Mouse (Mus musculus): Measurements from ENCODE around the gene Tecr. TPM values are rescaled to one million over a fixed set of nuclear protein-coding genes. Genes with fewer than 3 reads are reported as not detected.

Tecr gene
- total and polyA plus RNA-seq, 3 experiments, result 111 to 199 (median 171) TPM

GRCm38 (mm10) chr8:83616625-83617024, 8.9 kb upstream of the Tecr start:
- Histone ChIP-seq H3K36me3 (replicated peaks in 1 of 2; ENCODE audit: control insufficient read depth in 1 of 2, insufficient read depth in 1 of 2, low read length in 1 of 2) (peaks cover 13 to 22% of the 10 kb centered on the region in 2 experiments), H3K27ac (ENCODE audit: insufficient read depth, low read depth) (no peak overlapping the region), H3K4me2 (ENCODE audit: insufficient read depth, low read depth, poor library complexity, severe bottlenecking) (no peak overlapping the region), H3K27me3 (replicated peaks) (no peaks in the 10 kb centered on the region), H3K4me3 (replicated peaks in 1 of 3; ENCODE audit: low read depth in 2 of 3, low read length in 2 of 3, poor library complexity in 1 of 3) (no peak overlapping the region), H3K9ac (ENCODE audit: insufficient read depth, low read depth) (no peak overlapping the region), H3K4me1 (ENCODE audit: control insufficient read depth in 1 of 2, insufficient read depth in 2 of 2) (peaks cover 2 to 16% of the 10 kb centered on the region in 2 experiments; a peak in 3 of 4 replicates), H3K79me2 (replicated peaks; ENCODE audit: control insufficient read depth, extremely low read depth, insufficient read depth, poor library complexity, severe bottlenecking) (no peaks in the 10 kb centered on the region), H3K9me3 (replicated peaks; ENCODE audit: low read length) (peaks cover 2% of the 10 kb centered on the region)
- in situ Hi-C loops (cut with MboI; ENCODE audit: low pct_ligation_motif_present, low pct_unique_long_range_greater_than_20kb, low sequenced_read_pairs) (no loop called here), dilution Hi-C loops (cut with MboI; ENCODE audit: extremely low pct_ligation_motif_present, extremely low pct_unique_long_range_greater_than_20kb, low sequenced_read_pairs) (no loop called here)
- TF ChIP-seq POLR2AphosphoS2 (IDR thresholded peaks at IDR 0.05; ENCODE audit: low read depth, low read length) (no peak), UBTF (IDR thresholded peaks at IDR 0.05; ENCODE audit: low read depth, low read length) (no peak), TCF12 (IDR thresholded peaks at IDR 0.05; ENCODE audit: low read depth, low read length) (no peak), ZKSCAN1 (IDR thresholded peaks at IDR 0.05; ENCODE audit: borderline replicate concordance, low read depth, low read length) (no peak), MEF2A (IDR thresholded peaks at IDR 0.05; ENCODE audit: borderline replicate concordance, low read depth, low read length) (no peak), ZNF384 (IDR thresholded peaks at IDR 0.05; ENCODE audit: low read depth, low read length) (no peak)
- DNase-seq (ENCODE audit: extremely low read depth), result no peak

GRCm38 (mm10) chr8:83613695-83614094, 5.9 kb upstream of the Tecr start:
- TF ChIP-seq EP300 (IDR thresholded peaks at IDR 0.05; ENCODE audit: low read length) (no peak), SIN3A (IDR thresholded peaks at IDR 0.05; ENCODE audit: low read length) (no peak), ELF1 (IDR thresholded peaks at IDR 0.05; ENCODE audit: low read depth, low read length) (no peak), GABPA (IDR thresholded peaks at IDR 0.05; ENCODE audit: insufficient replicate concordance, low read depth, low read length) (no peak), ZC3H11A (IDR thresholded peaks at IDR 0.05; ENCODE audit: low read depth, low read length) (no peak), USF1 (IDR thresholded peaks at IDR 0.05; ENCODE audit: low read depth, low read length) (no peak), TBP (conservative IDR thresholded peaks at IDR 0.05; ENCODE audit: low read depth, low read length) (no peak), HCFC1 (IDR thresholded peaks at IDR 0.05; ENCODE audit: low read depth, low read length) (no peak), PAX5 (IDR thresholded peaks at IDR 0.05; ENCODE audit: low read length) (no peak), ZKSCAN1 (IDR thresholded peaks at IDR 0.05; ENCODE audit: borderline replicate concordance, low read depth, low read length) (no peak)
- no peak overlapping the region for H3K4me3 ChIP-seq (replicated peaks in 1 of 3; ENCODE audit: low read depth in 2 of 3, low read length in 2 of 3, poor library complexity in 1 of 3)
- peaks cover 2% of the 10 kb centered on the region for H3K9me3 ChIP-seq (replicated peaks; ENCODE audit: low read length)
- H3K27ac ChIP-seq (ENCODE audit: insufficient read depth, low read depth), result no peak overlapping the region
- H3K4me1 ChIP-seq (ENCODE audit: control insufficient read depth in 1 of 2, insufficient read depth in 2 of 2), result peaks cover 3 to 29% of the 10 kb centered on the region in 2 experiments; a peak in 3 of 4 replicates
- no peak for DNase-seq (ENCODE audit: extremely low read depth)
- dilution Hi-C loops (cut with MboI; ENCODE audit: extremely low pct_ligation_motif_present, extremely low pct_unique_long_range_greater_than_20kb, low sequenced_read_pairs) (no loop called here), in situ Hi-C loops (cut with MboI; ENCODE audit: low pct_ligation_motif_present, low pct_unique_long_range_greater_than_20kb, low sequenced_read_pairs) (no loop called here)
- H3K4me2 ChIP-seq (ENCODE audit: insufficient read depth, low read depth, poor library complexity, severe bottlenecking), result no peak overlapping the region
- no peaks in the 10 kb centered on the region for H3K27me3 ChIP-seq (replicated peaks)
- no peak overlapping the region for H3K9ac ChIP-seq (ENCODE audit: insufficient read depth, low read depth)
- peaks cover 20% of the 10 kb centered on the region for H3K79me2 ChIP-seq (replicated peaks; ENCODE audit: control insufficient read depth, extremely low read depth, insufficient read depth, poor library complexity, severe bottlenecking)
- H3K36me3 ChIP-seq (replicated peaks in 1 of 2; ENCODE audit: control insufficient read depth in 1 of 2, insufficient read depth in 1 of 2, low read length in 1 of 2), result peaks cover 32 to 43% of the 10 kb centered on the region in 2 experiments

Data from CH12.LX (cell line).